Mouse (Mus musculus): ENCODE data around the gene Cd46. TPM values are rescaled to one million over a fixed set of nuclear protein-coding genes. Genes with fewer than 3 reads are reported as not detected.

Cd46 gene
- polyA plus RNA-seq, 1 experiment from 2014 or later: 0.64 TPM

GRCm38 (mm10) chr1:194994262-194994661 is 97.8 kb downstream of the Cd46 start:
- 78% methylated on average over 5 of the region's 5 CpGs for WGBS
- no peak for DNase-seq (ENCODE audit: low spot score)
- no peak overlapping the region for H3K9ac ChIP-seq (ENCODE audit: low read length)
- H3K4me3 ChIP-seq (ENCODE audit: low read depth, low read length): no peak overlapping the region
- no peak overlapping the region for H3K27ac ChIP-seq (ENCODE audit: low read depth, low read length)
- no peak overlapping the region for H3K4me2 ChIP-seq (ENCODE audit: low read depth, low read length, severe bottlenecking)
- no peak for ATAC-seq (replicated peaks; ENCODE audit: low FRiP score)
- H3K36me3 ChIP-seq (ENCODE audit: control insufficient read depth, insufficient read depth, low read length): no peaks in the 10 kb centered on the region
- no peaks in the 10 kb centered on the region for H3K27me3 ChIP-seq (ENCODE audit: control insufficient read depth, insufficient read depth, low read length)
- H3K9me3 ChIP-seq (ENCODE audit: control insufficient read depth, low read length): no peaks in the 10 kb centered on the region
- H3K4me1 ChIP-seq (replicated peaks; ENCODE audit: control insufficient read depth, insufficient read depth, low read length): no peaks in the 10 kb centered on the region

GRCm38 (mm10) chr1:194993409-194993988 is 98.5 kb downstream of the Cd46 start:
- Histone ChIP-seq H3K4me1 (replicated peaks; ENCODE audit: control insufficient read depth, insufficient read depth, low read length) (no peaks in the 10 kb centered on the region), H3K4me3 (ENCODE audit: low read depth, low read length) (no peak overlapping the region), H3K27ac (ENCODE audit: low read depth, low read length) (no peak overlapping the region), H3K4me2 (ENCODE audit: low read depth, low read length, severe bottlenecking) (no peak overlapping the region), H3K9ac (ENCODE audit: low read length) (no peak overlapping the region), H3K36me3 (ENCODE audit: control insufficient read depth, insufficient read depth, low read length) (no peaks in the 10 kb centered on the region), H3K9me3 (ENCODE audit: control insufficient read depth, low read length) (no peaks in the 10 kb centered on the region), H3K27me3 (ENCODE audit: control insufficient read depth, insufficient read depth, low read length) (no peaks in the 10 kb centered on the region)
- DNase-seq (ENCODE audit: low spot score) (no peak), ATAC-seq (replicated peaks; ENCODE audit: low FRiP score) (no peak)
- WGBS: 85% methylated on average over 1 of the region's 1 CpGs

DNA sequence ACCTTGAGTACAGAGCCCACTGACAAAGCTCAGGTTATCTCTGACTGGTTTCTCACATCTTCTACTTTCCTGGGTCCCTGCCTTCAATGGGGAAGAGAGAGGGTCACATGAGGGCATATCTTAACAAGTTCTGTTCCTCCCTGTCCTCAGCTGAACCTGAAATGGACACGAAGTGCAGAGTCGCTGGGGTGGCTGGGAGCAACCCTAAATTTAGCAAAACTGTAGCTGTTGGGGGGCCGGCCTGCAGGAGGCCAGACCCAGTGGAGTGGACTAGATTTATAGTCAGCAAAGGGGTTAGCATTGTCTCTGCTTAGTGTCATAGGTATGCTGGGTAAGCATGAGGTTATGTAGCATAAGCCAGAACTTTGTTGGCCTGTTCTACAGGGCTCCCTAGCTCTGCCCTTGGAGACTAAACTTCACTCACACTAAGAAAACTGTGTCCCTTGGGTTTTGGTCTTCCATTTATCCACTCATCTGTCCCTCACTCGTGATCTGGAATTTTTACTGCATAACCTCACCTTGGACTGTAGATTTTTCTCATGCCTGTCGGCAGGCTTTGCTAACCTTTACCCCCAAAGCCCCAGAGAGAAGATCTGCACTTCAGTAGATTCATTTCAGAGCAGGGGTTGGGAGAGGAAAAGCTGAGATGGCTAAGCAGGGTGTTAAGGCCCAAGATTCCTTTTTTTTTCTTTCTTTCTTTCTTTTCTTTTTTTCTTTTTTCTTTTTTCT is 99.3 kb downstream of the Cd46 start:
- no peak for DNase-seq (ENCODE audit: low spot score)
- Histone ChIP-seq H3K4me1 (replicated peaks; ENCODE audit: control insufficient read depth, insufficient read depth, low read length) (no peaks in the 10 kb centered on the region), H3K4me3 (ENCODE audit: low read depth, low read length) (no peak overlapping the region), H3K27me3 (ENCODE audit: control insufficient read depth, insufficient read depth, low read length) (no peaks in the 10 kb centered on the region), H3K4me2 (ENCODE audit: low read depth, low read length, severe bottlenecking) (no peak overlapping the region), H3K27ac (ENCODE audit: low read depth, low read length) (no peak overlapping the region), H3K9me3 (ENCODE audit: control insufficient read depth, low read length) (no peaks in the 10 kb centered on the region), H3K36me3 (ENCODE audit: control insufficient read depth, insufficient read depth, low read length) (no peaks in the 10 kb centered on the region), H3K9ac (ENCODE audit: low read length) (no peak overlapping the region)
- WGBS: 81% methylated on average over 5 of the region's 5 CpGs
- no peak; the same call in 1 of the 2 replicates for ATAC-seq (replicated peaks; ENCODE audit: low FRiP score)

DNA sequence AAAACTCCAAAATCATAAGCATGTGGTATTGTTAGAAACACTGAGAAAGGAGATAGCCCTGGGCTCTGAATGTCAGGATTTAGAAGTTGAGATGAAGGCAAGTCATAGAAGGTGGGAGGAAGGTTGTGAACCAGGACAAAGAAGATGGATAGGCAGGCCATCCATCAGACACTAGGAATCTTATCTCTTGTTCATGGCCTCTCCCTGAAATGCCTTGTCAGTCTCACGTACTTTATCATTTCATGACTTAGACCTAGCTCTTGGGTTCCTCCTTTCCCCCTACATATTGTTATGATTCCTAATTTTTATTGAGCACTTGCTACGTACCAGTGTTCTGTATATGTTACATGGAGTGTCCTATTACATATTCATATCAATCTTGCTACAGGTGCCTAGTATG is 100.4 kb downstream of the Cd46 start:
- H3K27ac ChIP-seq (ENCODE audit: low read depth, low read length): no peak overlapping the region
- no peaks in the 10 kb centered on the region for H3K27me3 ChIP-seq (ENCODE audit: control insufficient read depth, insufficient read depth, low read length)
- H3K9me3 ChIP-seq (ENCODE audit: control insufficient read depth, low read length): no peaks in the 10 kb centered on the region
- 89% methylated on average over 2 of the region's 2 CpGs for WGBS
- no peak overlapping the region for H3K4me3 ChIP-seq (ENCODE audit: low read depth, low read length)
- no peaks in the 10 kb centered on the region for H3K4me1 ChIP-seq (replicated peaks; ENCODE audit: control insufficient read depth, insufficient read depth, low read length)
- no peak for ATAC-seq (replicated peaks; ENCODE audit: low FRiP score)
- no peak for DNase-seq (ENCODE audit: low spot score)
- H3K9ac ChIP-seq (ENCODE audit: low read length): no peak overlapping the region
- no peaks in the 10 kb centered on the region for H3K36me3 ChIP-seq (ENCODE audit: control insufficient read depth, insufficient read depth, low read length)
- no peak overlapping the region for H3K4me2 ChIP-seq (ENCODE audit: low read depth, low read length, severe bottlenecking)

GRCm38 (mm10) chr1:194990976-194991375 is 101.1 kb downstream of the Cd46 start:
- DNase-seq (ENCODE audit: low spot score) (no peak), ATAC-seq (replicated peaks; ENCODE audit: low FRiP score) (no peak)
- H3K36me3 ChIP-seq (ENCODE audit: control insufficient read depth, insufficient read depth, low read length): no peaks in the 10 kb centered on the region
- H3K9me3 ChIP-seq (ENCODE audit: control insufficient read depth, low read length): no peaks in the 10 kb centered on the region
- 87% methylated on average over 2 of the region's 2 CpGs for WGBS
- H3K27me3 ChIP-seq (ENCODE audit: control insufficient read depth, insufficient read depth, low read length): no peaks in the 10 kb centered on the region
- H3K9ac ChIP-seq (ENCODE audit: low read length): no peak overlapping the region
- no peaks in the 10 kb centered on the region for H3K4me1 ChIP-seq (replicated peaks; ENCODE audit: control insufficient read depth, insufficient read depth, low read length)
- no peak overlapping the region for H3K4me2 ChIP-seq (ENCODE audit: low read depth, low read length, severe bottlenecking)
- no peak overlapping the region for H3K27ac ChIP-seq (ENCODE audit: low read depth, low read length)
- H3K4me3 ChIP-seq (ENCODE audit: low read depth, low read length): no peak overlapping the region

DNA sequence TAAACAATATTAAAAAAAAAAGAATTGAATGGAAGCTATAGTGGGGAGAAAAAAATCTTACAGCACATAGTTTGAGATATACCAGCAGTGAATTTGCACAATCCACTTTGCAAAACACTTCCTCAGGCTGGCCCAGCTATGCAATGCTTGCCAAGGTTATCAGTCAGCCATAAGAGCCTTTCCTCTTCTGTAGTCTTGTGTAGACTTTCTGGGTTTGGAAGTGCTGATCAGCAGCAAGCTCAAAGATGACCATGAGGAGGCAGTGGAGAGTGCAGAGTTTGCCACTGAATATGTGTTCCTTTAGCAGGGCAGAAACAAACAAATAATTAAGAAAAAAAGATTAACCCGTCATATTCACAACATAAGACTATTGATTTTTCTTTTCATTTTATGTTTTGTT is 103.0 kb downstream of the Cd46 start:
- WGBS: 88% methylated on average over 1 of the region's 1 CpGs
- Histone ChIP-seq H3K4me3 (ENCODE audit: low read depth, low read length) (no peak overlapping the region), H3K36me3 (ENCODE audit: control insufficient read depth, insufficient read depth, low read length) (no peaks in the 10 kb centered on the region), H3K27ac (ENCODE audit: low read depth, low read length) (no peak overlapping the region), H3K9me3 (ENCODE audit: control insufficient read depth, low read length) (no peaks in the 10 kb centered on the region), H3K4me1 (replicated peaks; ENCODE audit: control insufficient read depth, insufficient read depth, low read length) (no peaks in the 10 kb centered on the region), H3K9ac (ENCODE audit: low read length) (no peak overlapping the region), H3K4me2 (ENCODE audit: low read depth, low read length, severe bottlenecking) (no peak overlapping the region), H3K27me3 (ENCODE audit: control insufficient read depth, insufficient read depth, low read length) (no peaks in the 10 kb centered on the region)
- no peak for ATAC-seq (replicated peaks; ENCODE audit: low FRiP score)
- DNase-seq (ENCODE audit: low spot score): no peak

MicroRNAs encoded within 50 kb of the gene (microRNA counts, 519-probe panel; counts per million panel counts)
- 3,119 counts per million, percentile 12 among the panel's probes with 10 or more counts for microRNA mmu-miR-29b
- microRNA mmu-miR-29c: 5,116 counts per million, percentile 59 among the panel's probes with 10 or more counts

Small RNAs within 50 kb of the gene (microRNA-seq; reads per million reads assigned to microRNA genes)
- gene Mir29b-2 (ENCODE audit: insufficient number of aligned reads): 5.0 reads per million
- gene Mir29c (ENCODE audit: insufficient number of aligned reads): 243 reads per million, percentile 47 among the genes with 10 or more reads in this experiment

Other genes with a start within 250 kb of the Cd46 start
- gene Cd34, start 153.4 kb downstream of the Cd46 start, polyA plus RNA-seq (2014; fragmentation: Nextera tagmentation; extraction: Ambion mirVana): 51.0 and 54.7 TPM in 2 replicates
- gene Cr1l, start 39.3 kb upstream of the Cd46 start, polyA plus RNA-seq (2014; fragmentation: Nextera tagmentation; extraction: Ambion mirVana): 40.0 and 40.7 TPM in 2 replicates
- gene Cr2, start 84.5 kb upstream of the Cd46 start, polyA plus RNA-seq (2014; fragmentation: Nextera tagmentation; extraction: Ambion mirVana): 0.56 and 0.67 TPM in 2 replicates